Mouse (Mus musculus) neural tube, embryonic 10.5 days (tissue): ENCODE data around the gene Diaph2.
A peak's percentile ranks its signal among the peaks of the same experiment; 100 is the strongest.
"Not testable (repeated sequence)": the region's sequence is repeated elsewhere in the genome, so short reads cannot be mapped to it uniquely, and the experiment has no call there.

Experiments
- DNase-seq: peaks from one replicate; pipeline ENCODE4 v3.0.0-alpha.2; 2017; ENCODE audit warnings: low spot score; ENCODE audit errors: extremely low spot score

The Diaph2 gene

GRCm38 (mm10) chrX:129831903-129832302 is 82.4 kb downstream of the Diaph2 start:
- no peak for DNase-seq

GRCm38 (mm10) chrX:129833887-129834286 is 84.3 kb downstream of the Diaph2 start:
- no peak for DNase-seq

DNA sequence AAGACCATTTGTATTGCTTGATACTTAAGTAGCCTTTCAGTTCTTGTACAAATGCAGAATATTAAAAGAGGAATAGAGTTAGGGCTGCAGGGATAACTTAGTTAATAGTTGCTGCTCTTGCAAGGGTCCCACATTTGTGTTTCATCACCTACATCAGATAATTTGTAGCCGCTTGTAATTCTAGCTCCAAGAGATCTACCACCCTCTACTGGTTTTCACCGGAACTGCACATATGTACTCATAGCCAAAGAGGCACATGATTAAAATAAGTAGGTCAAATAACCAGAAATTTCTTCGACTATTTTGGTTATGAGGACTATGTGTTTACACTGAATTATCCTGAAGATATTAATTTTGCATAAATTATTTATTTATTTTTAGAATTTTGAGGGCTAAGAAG is 134.9 kb downstream of the Diaph2 start:
- DNase-seq: peak; percentile 13

GRCm38 (mm10) chrX:129925806-129926205 is 176.3 kb downstream of the Diaph2 start:
- no peak for DNase-seq

GRCm38 (mm10) chrX:129974816-129975215 is 225.3 kb downstream of the Diaph2 start:
- DNase-seq: no peak

GRCm38 (mm10) chrX:130008210-130008609 is 258.7 kb downstream of the Diaph2 start:
- no peak for DNase-seq

- DNase-seq: no peak
These were observed 270.2 kb downstream of the Diaph2 start for GRCm38 (mm10) chrX:130019735-130020134.

DNA sequence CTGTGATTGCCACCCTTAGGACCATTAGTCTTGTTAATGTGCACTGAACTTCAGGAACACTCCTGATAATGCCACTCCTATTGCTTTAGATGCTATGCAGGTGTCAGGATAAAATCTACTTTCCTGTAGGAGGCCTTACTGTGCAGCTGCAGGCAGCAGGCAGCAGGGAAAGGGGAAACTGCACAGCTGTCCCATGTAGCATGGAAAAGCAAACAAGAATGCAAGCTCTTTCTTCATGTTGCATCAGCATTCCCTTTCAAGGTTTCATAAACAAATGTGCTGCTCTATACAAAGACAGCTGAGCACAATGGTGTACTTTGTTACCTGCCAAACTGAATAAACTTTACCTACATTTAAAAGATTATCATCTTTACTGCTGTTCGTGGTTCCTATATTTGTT is 295.0 kb downstream of the Diaph2 start:
- no peak for DNase-seq

- no peak for DNase-seq
These were observed 399.7 kb downstream of the Diaph2 start for GRCm38 (mm10) chrX:130149216-130149615.

DNA sequence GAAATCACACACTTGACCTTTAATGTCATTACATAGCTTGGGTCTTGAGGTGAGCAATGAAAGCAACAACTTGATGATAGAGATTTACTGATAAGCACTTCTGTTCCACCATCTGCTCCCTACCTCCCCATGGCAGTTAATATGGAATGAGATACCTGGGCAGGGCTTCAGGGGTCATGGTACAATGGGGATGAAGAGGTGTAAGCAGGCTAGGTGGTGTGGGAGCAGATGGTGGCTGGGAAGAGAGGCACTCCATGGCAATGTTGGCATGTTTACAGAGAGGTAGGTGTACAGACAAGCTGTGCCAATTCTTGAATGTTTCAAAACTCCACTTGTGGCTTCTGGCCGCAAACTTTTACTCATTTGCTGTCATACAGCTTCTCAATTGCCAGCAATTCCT is 402.6 kb downstream of the Diaph2 start:
- no peak for DNase-seq

- no peak for DNase-seq
These were observed 423.6 kb downstream of the Diaph2 start for GRCm38 (mm10) chrX:130173126-130173525.

GRCm38 (mm10) chrX:130187891-130188290 is 438.3 kb downstream of the Diaph2 start:
- no peak for DNase-seq

GRCm38 (mm10) chrX:130188449-130188848 is 438.9 kb downstream of the Diaph2 start:
- no peak for DNase-seq

DNA sequence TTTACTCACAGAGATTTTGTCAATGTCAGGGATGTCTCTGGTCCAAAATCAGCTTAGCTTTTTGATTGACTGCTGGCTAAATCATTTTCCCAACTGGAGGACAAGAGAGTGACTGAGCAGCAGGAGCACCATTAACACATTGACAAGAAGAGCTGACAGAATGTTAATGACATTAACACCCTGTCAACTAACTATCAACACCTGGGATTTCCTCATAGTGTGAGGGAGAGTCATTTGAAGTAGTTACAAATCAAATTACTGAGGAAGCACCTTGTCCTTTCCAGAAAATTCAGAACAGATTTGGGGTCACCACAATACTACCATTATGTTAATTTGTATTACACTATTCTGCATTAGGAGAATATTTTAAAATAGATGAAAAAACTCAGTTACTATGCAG is 439.7 kb downstream of the Diaph2 start:
- DNase-seq: no peak

DNA sequence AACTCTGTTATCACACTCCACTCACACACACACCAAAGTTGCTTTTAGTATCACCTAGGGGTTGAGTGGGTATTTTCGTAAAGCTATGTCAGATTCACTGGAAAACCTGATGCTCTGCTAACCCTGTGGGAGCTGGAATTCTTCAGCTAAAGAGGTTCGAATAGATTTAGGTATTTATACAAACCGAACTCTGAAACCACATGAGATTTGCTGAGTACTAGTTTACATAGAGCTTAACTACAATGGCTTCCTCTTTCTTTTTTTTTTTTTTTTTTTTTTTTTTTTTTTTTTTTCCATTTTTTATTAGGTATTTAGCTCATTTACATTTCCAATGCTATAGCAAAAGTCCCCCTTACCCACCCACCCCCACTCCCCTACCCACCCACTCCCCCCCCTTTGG is 447.9 kb downstream of the Diaph2 start:
- not testable (repeated sequence) for DNase-seq

- no peak for DNase-seq
These were observed 455.7 kb downstream of the Diaph2 start for GRCm38 (mm10) chrX:130205243-130205642.

GRCm38 (mm10) chrX:130212227-130212626 is 462.7 kb downstream of the Diaph2 start:
- DNase-seq: no peak

DNA sequence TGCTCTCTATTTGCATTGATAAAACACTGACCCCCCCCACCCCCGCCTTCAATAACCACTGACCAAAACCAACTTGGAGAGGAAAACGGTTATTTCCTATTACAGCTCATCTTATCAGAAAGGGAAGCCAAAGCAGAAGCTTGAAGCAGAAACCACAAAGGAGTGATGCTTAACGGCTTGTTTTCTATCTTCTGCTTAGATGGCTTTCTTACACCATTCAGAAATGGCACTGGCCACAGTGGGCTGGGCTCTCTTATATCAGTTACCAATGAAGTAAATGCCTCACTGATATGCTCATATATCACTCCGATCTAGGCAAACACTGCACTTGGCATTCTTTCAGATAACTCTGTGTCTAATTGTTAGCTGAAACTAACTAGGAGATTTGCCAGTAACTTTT is 463.2 kb downstream of the Diaph2 start:
- no peak for DNase-seq

DNA sequence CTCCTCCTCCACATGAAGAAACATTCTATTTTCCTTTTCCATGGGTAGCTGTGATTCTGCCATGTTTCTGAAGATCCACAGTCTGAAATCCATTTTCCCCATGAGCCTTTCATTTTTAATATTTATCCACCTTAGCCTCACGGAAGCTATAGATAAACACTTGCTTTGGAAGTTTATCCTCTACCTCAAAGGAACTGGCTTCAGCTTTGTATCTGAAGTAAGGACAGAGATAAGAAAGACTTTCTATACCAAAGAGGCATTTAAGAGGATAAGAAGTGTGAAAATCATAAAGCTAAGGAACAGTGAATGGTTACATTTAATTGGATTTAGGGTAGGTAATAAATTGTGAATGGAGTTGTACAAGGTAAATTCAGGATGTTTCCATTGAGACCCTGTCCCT is 480.5 kb downstream of the Diaph2 start:
- no peak for DNase-seq

DNA sequence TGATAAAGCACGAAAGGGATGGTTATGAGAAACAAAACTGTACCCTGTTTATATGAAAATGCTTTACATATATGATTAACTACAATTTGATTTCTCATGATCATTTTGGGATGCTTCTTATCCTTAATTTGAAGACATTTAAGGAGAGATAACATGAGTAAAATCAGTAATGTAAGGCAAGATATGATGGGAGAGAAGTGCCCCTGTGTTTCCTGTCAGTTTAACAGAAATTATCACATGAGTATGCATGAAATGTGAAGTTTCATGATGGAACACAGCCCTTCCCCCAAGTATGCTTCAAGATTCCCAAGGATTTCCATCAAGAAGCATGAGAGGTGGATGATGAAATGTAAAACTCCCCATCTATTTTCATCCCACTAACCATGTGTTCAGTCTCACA is 485.6 kb downstream of the Diaph2 start:
- no peak for DNase-seq

GRCm38 (mm10) chrX:130246652-130247051 is 497.1 kb downstream of the Diaph2 start:
- no peak for DNase-seq

DNA sequence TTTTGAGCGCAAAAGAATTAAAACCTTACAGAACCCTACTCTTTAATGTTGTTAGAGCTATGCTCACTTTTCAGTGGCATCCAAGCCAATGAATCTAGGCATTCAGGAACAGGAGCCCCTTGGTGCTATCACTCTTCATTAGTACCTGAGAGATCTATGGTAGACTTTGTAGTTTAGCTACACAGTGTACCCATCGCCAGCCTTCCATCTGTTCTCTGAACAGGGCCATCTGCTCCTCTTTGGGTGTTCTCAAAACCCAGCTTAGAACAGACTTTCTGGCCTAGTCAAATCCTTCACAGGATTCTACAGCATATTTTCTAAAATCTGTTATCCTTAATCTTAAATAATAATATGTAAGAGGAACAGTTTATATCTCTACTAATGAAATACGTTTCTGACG is 504.1 kb downstream of the Diaph2 start:
- DNase-seq: no peak

- DNase-seq: no peak
These were observed 516.2 kb downstream of the Diaph2 start for GRCm38 (mm10) chrX:130265707-130266106.

DNA sequence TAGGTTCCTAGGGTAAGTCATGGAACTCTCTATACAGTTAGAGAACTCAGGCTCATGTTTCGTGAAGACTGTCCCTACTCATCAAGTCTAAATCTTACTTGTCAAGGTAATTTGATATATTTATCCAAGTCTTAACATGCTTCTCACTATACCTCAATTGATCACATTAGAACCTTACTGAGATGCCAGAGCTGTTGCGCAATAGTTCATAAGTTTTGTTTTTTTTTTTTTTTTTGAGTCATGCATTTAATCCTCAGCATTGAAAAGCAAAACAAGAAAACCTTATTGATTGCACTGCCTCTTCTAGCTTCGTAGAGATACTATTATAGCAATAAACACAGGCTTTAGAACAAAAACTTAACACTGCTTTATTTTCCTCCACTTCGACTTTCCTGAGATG is 529.6 kb downstream of the Diaph2 start:
- DNase-seq: no peak
